Mouse (Mus musculus) myocyte (in vitro differentiated cells): ENCODE results near the gene Gm49337.
A peak's percentile ranks its signal among the peaks of the same experiment; 100 is the strongest.

Source experiments
- CEBPB ChIP-seq: IDR thresholded peaks from 2 replicates; pipeline ENCODE4 v1.6.1; 2011; ENCODE audit warnings: mild to moderate bottlenecking, moderate library complexity; ENCODE audit not compliant: poor library complexity, insufficient read depth, severe bottlenecking
- E2F4 ChIP-seq: IDR thresholded peaks from one replicate; pipeline ENCODE4 v1.6.1; 2011; ENCODE audit warnings: mild to moderate bottlenecking, control low read depth, moderate library complexity; ENCODE audit not compliant: insufficient read depth
- MAX ChIP-seq: IDR thresholded peaks from one replicate; pipeline ENCODE4 v1.6.1; 2011; ENCODE audit warnings: low read depth, mild to moderate bottlenecking, control low read depth
- MYOD1 ChIP-seq, 3 experiments: IDR thresholded peaks; one replicate each; pipeline ENCODE4 v1.6.1; 2011; ENCODE audit warnings: control low read depth in 2 of 3, low read depth in 2 of 3, mild to moderate bottlenecking in 2 of 3, moderate library complexity in 1 of 3; ENCODE audit not compliant: insufficient read length in 2 of 3, control insufficient read depth in 1 of 3
- MYOG ChIP-seq, 3 experiments: IDR thresholded peaks; one replicate each; pipeline ENCODE4 v1.6.1; 2011; ENCODE audit warnings: control low read depth in 2 of 3, low read depth in 2 of 3, mild to moderate bottlenecking in 2 of 3; ENCODE audit not compliant: insufficient read length in 2 of 3, control insufficient read depth in 1 of 3, insufficient read depth in 1 of 3
- POLR2A ChIP-seq: IDR thresholded peaks from one replicate; pipeline ENCODE4 v1.6.1; 2011; ENCODE audit warnings: low read depth, mild to moderate bottlenecking, control low read depth, moderate library complexity; ENCODE audit not compliant: insufficient read length
- POLR2AphosphoS2 ChIP-seq: IDR thresholded peaks from one replicate; pipeline ENCODE4 v1.6.1; 2011; ENCODE audit warnings: low read depth, control low read depth; ENCODE audit not compliant: insufficient read length
- REST ChIP-seq: IDR thresholded peaks from one replicate; pipeline ENCODE4 v1.6.1; 2011; ENCODE audit warnings: mild to moderate bottlenecking, control low read depth, moderate library complexity; ENCODE audit not compliant: insufficient read depth, insufficient read length
- SRF ChIP-seq: IDR thresholded peaks from one replicate; pipeline ENCODE4 v1.6.1; 2011; ENCODE audit warnings: low read depth; ENCODE audit not compliant: control insufficient read depth, insufficient read length
- TCF12 ChIP-seq: IDR thresholded peaks from one replicate; pipeline ENCODE4 v1.6.1; 2011; ENCODE audit warnings: mild to moderate bottlenecking, control low read depth; ENCODE audit not compliant: poor library complexity, insufficient read depth, severe bottlenecking
- TCF3 ChIP-seq: IDR thresholded peaks from one replicate; pipeline ENCODE4 v1.6.1; 2011; ENCODE audit warnings: low read depth, control low read depth; ENCODE audit not compliant: insufficient read length
- USF1 ChIP-seq: IDR thresholded peaks from one replicate; pipeline ENCODE4 v1.6.1; 2011; ENCODE audit warnings: low read depth, mild to moderate bottlenecking, control low read depth, moderate library complexity

GRCm38 (mm10) chr4:116317575-116317974 is 144.4 kb downstream of the Gm49337 start:
- peak; percentile 32 to 60 (median 34) for TF ChIP-seq MYOD1 (IDR thresholded peaks at IDR 0.05; ENCODE audit: control insufficient read depth in 1 of 3, insufficient read length in 2 of 3, low read depth in 2 of 3)
- no peak for TF ChIP-seq POLR2AphosphoS2
- no peak for TF ChIP-seq MAX
- no peak for TF ChIP-seq POLR2A
- no peak for TF ChIP-seq E2F4
- peak; percentile 19 for TF ChIP-seq TCF12
- no peak for TF ChIP-seq USF1
- no peak for TF ChIP-seq TCF3
- peak in 1 of 3 experiments; percentile 55 for TF ChIP-seq MYOG (IDR thresholded peaks at IDR 0.05; ENCODE audit: control insufficient read depth in 1 of 3, insufficient read depth in 1 of 3, insufficient read length in 2 of 3, low read depth in 2 of 3)
- TF ChIP-seq SRF, result no peak
- TF ChIP-seq REST, result no peak
- no peak for TF ChIP-seq CEBPB
